Mouse (Mus musculus): Measurements from ENCODE around the gene Bcl7c. TPM values are rescaled to one million over a fixed set of nuclear protein-coding genes. Genes with fewer than 3 reads are reported as not detected.

The Bcl7c gene
- total and polyA plus RNA-seq, 3 experiments: 28.2 to 330 (median 38.7) TPM

DNA sequence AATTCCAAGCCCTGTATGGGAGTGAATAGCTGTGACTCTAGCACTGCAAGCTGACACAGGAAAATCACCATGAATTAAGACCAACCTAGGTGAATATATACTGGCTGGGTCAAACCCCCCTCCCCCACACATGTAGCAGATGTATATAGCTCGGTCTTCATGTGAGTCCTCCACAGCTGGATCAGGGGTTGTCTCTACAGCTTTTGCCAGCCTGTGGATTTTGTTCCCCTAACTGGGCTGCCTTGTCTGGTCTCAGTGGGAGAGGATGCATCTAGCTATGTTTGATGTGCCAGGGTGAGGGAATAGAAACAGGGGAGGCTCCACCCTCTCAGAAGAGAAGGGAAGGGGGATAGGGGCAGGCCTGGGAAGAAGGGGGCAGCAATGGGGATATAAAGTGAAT lies 92.4 kb downstream of the Bcl7c start:
- Histone ChIP-seq H3K4me1 (ENCODE audit: insufficient read depth, low read depth, low read length) (peaks cover 17% of the 10 kb centered on the region), H3K36me3 (replicated peaks) (peaks cover 18% of the 10 kb centered on the region), H3K4me3 (ENCODE audit: low read depth, low read length) (no peak overlapping the region), H3K27me3 (ENCODE audit: insufficient read depth, low read length) (peaks cover 9% of the 10 kb centered on the region; the same call in 1 of the 2 replicates), H3K9me3 (replicated peaks) (peaks cover 8% of the 10 kb centered on the region)
- no peak for ATAC-seq (ENCODE audit: extremely low read depth, insufficient number of reproducible peaks, low FRiP score, poor library complexity, severe bottlenecking)
- TF ChIP-seq POLR2AphosphoS5 (IDR thresholded peaks at IDR 0.05; ENCODE audit: insufficient replicate concordance, low read depth, low read length): no peak
- TF ChIP-seq CTCF (IDR thresholded peaks at IDR 0.05; ENCODE audit: low read depth, low read length): no peak
- no peak for TF ChIP-seq TAL1 (conservative IDR thresholded peaks at IDR 0.05; ENCODE audit: low read depth, low read length)
- no peak for TF ChIP-seq GATA2 (IDR thresholded peaks at IDR 0.05; ENCODE audit: borderline replicate concordance, low read depth, low read length)
- no peak for TF ChIP-seq GATA1 (IDR thresholded peaks at IDR 0.05; ENCODE audit: borderline replicate concordance, low read length)
- no peak for DNase-seq (ENCODE audit: low spot score)

DNA sequence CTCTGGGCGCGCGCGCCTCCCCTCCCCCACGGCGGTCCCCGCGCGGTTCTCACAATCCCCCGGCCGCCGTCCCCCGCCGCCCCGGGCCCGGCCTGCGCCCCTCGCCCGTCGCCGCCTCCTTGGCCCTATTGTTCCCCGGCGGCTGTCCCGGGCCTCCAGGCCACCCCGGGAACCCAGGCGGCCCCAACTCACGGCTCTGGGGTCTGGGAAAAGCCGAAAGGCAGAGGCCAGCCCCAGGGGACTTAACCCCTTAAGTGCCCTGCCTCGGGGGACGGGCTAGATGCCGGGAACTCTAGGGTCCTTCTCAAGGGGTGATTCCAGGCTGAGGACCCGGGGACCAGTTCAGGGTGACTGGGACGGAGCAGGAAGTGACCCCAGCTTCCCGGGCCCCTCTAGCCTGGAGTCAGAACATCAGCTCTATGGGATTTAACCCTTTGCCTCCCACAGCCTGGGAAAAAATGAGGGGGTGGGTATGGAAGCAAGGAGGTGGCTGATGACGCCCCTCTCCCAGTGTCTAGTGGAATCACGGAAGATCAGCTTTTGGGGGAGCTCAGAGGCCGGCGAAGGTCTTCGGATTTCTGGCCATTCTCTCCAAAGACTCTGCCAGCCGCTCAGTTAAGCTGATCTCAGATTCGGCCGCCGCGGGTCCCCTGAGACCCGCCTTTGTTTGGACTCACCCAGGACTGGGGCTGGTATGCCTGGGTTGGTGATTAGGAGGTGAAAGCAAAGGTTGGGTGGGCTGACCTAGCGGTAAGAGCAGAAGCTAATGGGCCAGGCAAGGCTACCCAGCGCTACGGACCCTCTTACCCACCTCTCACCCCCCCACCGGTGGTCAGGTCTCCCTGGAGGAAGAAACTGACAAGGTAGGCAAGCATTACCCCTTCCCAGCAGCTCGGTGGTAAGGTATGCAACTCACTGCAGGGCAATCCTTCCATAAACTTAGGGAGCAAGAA lies 93.6 kb downstream of the Bcl7c start, which contains the start of gene Zfp629:
Gene Zfp629, minus strand, starts transcription at position 907 of the 953 bp plus-strand sequence.
- H3K36me3 ChIP-seq (replicated peaks): peaks cover 30% of the 10 kb centered on the region
- H3K4me1 ChIP-seq (ENCODE audit: insufficient read depth, low read depth, low read length): peaks cover 17% of the 10 kb centered on the region
- H3K4me3 ChIP-seq (ENCODE audit: low read depth, low read length): peak within 1 kb of the TSS; percentile 71
- H3K9me3 ChIP-seq (replicated peaks): peaks cover 8% of the 10 kb centered on the region
- peaks cover 19% of the 10 kb centered on the region; the same call in 1 of the 2 replicates for H3K27me3 ChIP-seq (ENCODE audit: insufficient read depth, low read length)
- peak; percentile 54 for DNase-seq (ENCODE audit: low spot score)
- TF ChIP-seq CTCF (IDR thresholded peaks at IDR 0.05; ENCODE audit: low read depth, low read length) (no peak), POLR2AphosphoS5 (IDR thresholded peaks at IDR 0.05; ENCODE audit: insufficient replicate concordance, low read depth, low read length) (no peak), GATA1 (IDR thresholded peaks at IDR 0.05; ENCODE audit: borderline replicate concordance, low read length) (no peak), GATA2 (IDR thresholded peaks at IDR 0.05; ENCODE audit: borderline replicate concordance, low read depth, low read length) (no peak), TAL1 (conservative IDR thresholded peaks at IDR 0.05; ENCODE audit: low read depth, low read length) (no peak)
- no peak; the same call in none of the 2 replicates for ATAC-seq (ENCODE audit: extremely low read depth, insufficient number of reproducible peaks, low FRiP score, poor library complexity, severe bottlenecking)

DNA sequence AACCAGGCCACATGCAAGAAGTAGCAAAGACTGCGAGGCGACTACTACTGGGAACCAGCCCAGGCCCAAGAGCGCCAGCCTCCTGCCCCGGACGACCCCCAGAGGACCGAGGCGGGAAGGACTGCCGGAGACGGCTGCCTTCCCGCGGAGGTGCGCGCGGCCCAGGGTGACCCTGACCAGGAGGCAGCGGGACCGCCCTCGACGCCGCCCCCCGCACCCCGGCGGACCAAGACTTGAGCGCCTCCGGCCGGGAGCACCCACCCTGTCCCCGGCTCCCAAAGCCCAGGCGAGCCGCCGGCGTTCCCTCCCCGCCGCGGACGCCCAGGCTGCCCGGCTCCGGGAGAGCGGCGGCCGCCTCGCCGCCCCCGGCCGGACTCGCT lies 94.2 kb downstream of the Bcl7c start:
- peaks cover 19% of the 10 kb centered on the region; the same call in 1 of the 2 replicates for H3K27me3 ChIP-seq (ENCODE audit: insufficient read depth, low read length)
- H3K36me3 ChIP-seq (replicated peaks): peaks cover 35% of the 10 kb centered on the region
- no peak for TF ChIP-seq GATA2 (IDR thresholded peaks at IDR 0.05; ENCODE audit: borderline replicate concordance, low read depth, low read length)
- H3K4me1 ChIP-seq (ENCODE audit: insufficient read depth, low read depth, low read length): peaks cover 17% of the 10 kb centered on the region
- ATAC-seq (ENCODE audit: extremely low read depth, insufficient number of reproducible peaks, low FRiP score, poor library complexity, severe bottlenecking) (no peak), DNase-seq (ENCODE audit: low spot score) (peak; percentile 56)
- peak overlapping the region; percentile 71 for H3K4me3 ChIP-seq (ENCODE audit: low read depth, low read length)
- H3K9me3 ChIP-seq (replicated peaks): peaks cover 8% of the 10 kb centered on the region

DNA sequence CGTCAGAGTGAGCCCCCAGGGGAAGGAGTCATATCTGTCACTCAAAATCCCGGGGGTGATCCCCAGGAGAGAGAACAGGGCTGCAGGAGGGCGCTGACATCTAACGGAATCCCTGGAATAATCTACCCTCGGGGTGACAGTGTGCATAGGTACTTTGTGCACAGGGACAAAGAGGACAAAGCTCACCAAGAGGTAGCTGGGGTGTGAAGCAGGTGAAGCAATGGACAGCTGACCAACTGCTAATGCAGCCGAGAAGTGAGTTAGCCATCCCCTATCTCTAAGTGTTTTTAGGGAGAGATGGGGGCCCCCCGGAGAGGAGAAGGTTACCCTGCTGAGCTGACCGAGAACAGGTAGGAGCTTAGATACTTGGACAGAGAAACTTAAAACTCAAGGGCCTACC lies 94.6 kb downstream of the Bcl7c start:
- TF ChIP-seq GATA2 (IDR thresholded peaks at IDR 0.05; ENCODE audit: borderline replicate concordance, low read depth, low read length) (no peak), GATA1 (IDR thresholded peaks at IDR 0.05; ENCODE audit: borderline replicate concordance, low read length) (no peak), CTCF (IDR thresholded peaks at IDR 0.05; ENCODE audit: low read depth, low read length) (no peak), TAL1 (conservative IDR thresholded peaks at IDR 0.05; ENCODE audit: low read depth, low read length) (no peak), POLR2AphosphoS5 (IDR thresholded peaks at IDR 0.05; ENCODE audit: insufficient replicate concordance, low read depth, low read length) (no peak)
- Histone ChIP-seq H3K4me3 (ENCODE audit: low read depth, low read length) (peak overlapping the region; percentile 71), H3K9me3 (replicated peaks) (peaks cover 8% of the 10 kb centered on the region), H3K27me3 (ENCODE audit: insufficient read depth, low read length) (peaks cover 19% of the 10 kb centered on the region; the same call in 1 of the 2 replicates), H3K36me3 (replicated peaks) (peaks cover 39% of the 10 kb centered on the region), H3K4me1 (ENCODE audit: insufficient read depth, low read depth, low read length) (peaks cover 17% of the 10 kb centered on the region)
- DNase-seq (ENCODE audit: low spot score) (no peak), ATAC-seq (ENCODE audit: extremely low read depth, insufficient number of reproducible peaks, low FRiP score, poor library complexity, severe bottlenecking) (no peak)

DNA sequence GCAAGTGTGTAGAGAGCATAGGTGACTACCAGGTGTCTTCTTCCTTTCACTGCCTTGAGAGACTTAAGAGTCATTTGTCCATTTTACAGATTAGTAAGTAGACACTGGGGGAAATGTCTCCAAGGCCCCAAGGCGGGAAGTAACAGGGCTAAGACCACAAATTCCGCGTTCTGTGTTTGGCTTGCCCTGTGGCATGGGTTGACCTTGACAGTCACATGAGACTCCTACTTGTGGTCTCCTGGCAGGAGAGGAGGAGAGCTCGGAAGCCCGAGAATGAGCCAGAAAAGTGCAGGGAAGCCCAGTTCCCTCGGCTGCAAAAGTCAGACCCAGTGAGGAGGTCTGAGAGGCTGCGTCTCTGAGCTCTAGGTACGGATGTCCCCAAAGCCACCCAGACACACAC lies 95.2 kb downstream of the Bcl7c start:
- ATAC-seq (ENCODE audit: extremely low read depth, insufficient number of reproducible peaks, low FRiP score, poor library complexity, severe bottlenecking) (no peak), DNase-seq (ENCODE audit: low spot score) (no peak)
- Histone ChIP-seq H3K36me3 (replicated peaks) (peaks cover 45% of the 10 kb centered on the region), H3K4me3 (ENCODE audit: low read depth, low read length) (no peak overlapping the region), H3K27me3 (ENCODE audit: insufficient read depth, low read length) (peaks cover 21% of the 10 kb centered on the region; the same call in 1 of the 2 replicates), H3K9me3 (replicated peaks) (peaks cover 8% of the 10 kb centered on the region), H3K4me1 (ENCODE audit: insufficient read depth, low read depth, low read length) (peaks cover 17% of the 10 kb centered on the region)
- TF ChIP-seq GATA1 (IDR thresholded peaks at IDR 0.05; ENCODE audit: borderline replicate concordance, low read length) (no peak), GATA2 (IDR thresholded peaks at IDR 0.05; ENCODE audit: borderline replicate concordance, low read depth, low read length) (no peak), TAL1 (conservative IDR thresholded peaks at IDR 0.05; ENCODE audit: low read depth, low read length) (no peak), CTCF (IDR thresholded peaks at IDR 0.05; ENCODE audit: low read depth, low read length) (no peak), POLR2AphosphoS5 (IDR thresholded peaks at IDR 0.05; ENCODE audit: insufficient replicate concordance, low read depth, low read length) (no peak)

DNA sequence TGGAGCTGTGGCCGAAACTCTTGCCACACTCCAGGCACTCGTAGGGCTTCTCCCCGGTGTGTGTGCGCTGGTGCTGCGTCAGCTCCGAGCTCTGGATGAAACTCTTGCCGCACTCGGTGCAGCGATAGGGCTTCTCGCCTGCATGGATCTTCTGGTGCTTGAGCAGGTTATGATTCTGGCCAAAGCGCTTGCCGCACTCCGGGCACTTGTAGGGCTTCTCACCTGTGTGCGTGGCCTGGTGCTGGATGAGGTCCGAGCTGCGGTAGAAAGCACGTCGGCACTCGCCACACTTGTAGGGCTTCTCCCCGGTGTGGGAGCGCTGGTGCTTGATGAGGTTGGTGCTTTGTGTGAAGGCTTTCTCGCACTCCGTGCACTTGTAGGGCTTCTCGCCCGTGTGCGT lies 97.2 kb downstream of the Bcl7c start:
- Histone ChIP-seq H3K9me3 (replicated peaks) (peaks cover 8% of the 10 kb centered on the region), H3K27me3 (ENCODE audit: insufficient read depth, low read length) (peaks cover 24% of the 10 kb centered on the region; the same call in 1 of the 2 replicates), H3K36me3 (replicated peaks) (peaks cover 57% of the 10 kb centered on the region), H3K4me1 (ENCODE audit: insufficient read depth, low read depth, low read length) (peaks cover 17% of the 10 kb centered on the region), H3K4me3 (ENCODE audit: low read depth, low read length) (no peak overlapping the region)
- ATAC-seq (ENCODE audit: extremely low read depth, insufficient number of reproducible peaks, low FRiP score, poor library complexity, severe bottlenecking) (no peak), DNase-seq (ENCODE audit: low spot score) (no peak)
- no peak for TF ChIP-seq POLR2AphosphoS5 (IDR thresholded peaks at IDR 0.05; ENCODE audit: insufficient replicate concordance, low read depth, low read length)

Other genes starting within 250 kb of the Bcl7c start
Only the 20 nearest of the 27 such genes appear.
- 70.0 and 72.9 TPM in 2 replicates for gene Gm42715, start 189.3 kb downstream of the Bcl7c start, total RNA-seq (2014; fragmentation: Nextera tagmentation)
- 4.5 and 5.0 TPM in 2 replicates for gene Gm42715, start 189.3 kb downstream of the Bcl7c start, total RNA-seq (2017)
- 23.1 and 24.8 TPM in 2 replicates for gene Gm42715, start 189.3 kb downstream of the Bcl7c start, polyA plus RNA-seq (2012)
- gene Tmem265, start 147.5 kb downstream of the Bcl7c start, total RNA-seq (2014; fragmentation: Nextera tagmentation): not detected in 2 replicates
- gene Tmem265, start 147.5 kb downstream of the Bcl7c start, total RNA-seq (2017): 0.87 and 3.2 TPM in 2 replicates
- 1.5 and 2.5 TPM in 2 replicates for gene Tmem265, start 147.5 kb downstream of the Bcl7c start, polyA plus RNA-seq (2012)
- 68.9 and 87.3 TPM in 2 replicates for gene Phkg2, start 135.6 kb downstream of the Bcl7c start, total RNA-seq (2014; fragmentation: Nextera tagmentation)
- 42.3 and 47.8 TPM in 2 replicates for gene Phkg2, start 135.6 kb downstream of the Bcl7c start, total RNA-seq (2017)
- 37.5 and 50.8 TPM in 2 replicates for gene Phkg2, start 135.6 kb downstream of the Bcl7c start, polyA plus RNA-seq (2012)
- 3.2 and 9.3 TPM in 2 replicates for gene Ccdc189, start 120.3 kb downstream of the Bcl7c start, total RNA-seq (2014; fragmentation: Nextera tagmentation)
- 4.0 and 5.6 TPM in 2 replicates for gene Ccdc189, start 120.3 kb downstream of the Bcl7c start, total RNA-seq (2017)
- gene Ccdc189, start 120.3 kb downstream of the Bcl7c start, polyA plus RNA-seq (2012): 2.5 and 3.9 TPM in 2 replicates
- 38.2 and 52.2 TPM in 2 replicates for gene Rnf40, start 120.2 kb downstream of the Bcl7c start, total RNA-seq (2014; fragmentation: Nextera tagmentation)
- gene Rnf40, start 120.2 kb downstream of the Bcl7c start, total RNA-seq (2017): 48.7 and 50.3 TPM in 2 replicates
- gene Rnf40, start 120.2 kb downstream of the Bcl7c start, polyA plus RNA-seq (2012): 47.9 and 55.8 TPM in 2 replicates
- 11.3 and 11.8 TPM in 2 replicates for gene Zfp629, start 93.1 kb downstream of the Bcl7c start, total RNA-seq (2014; fragmentation: Nextera tagmentation)
- 8.7 and 9.0 TPM in 2 replicates for gene Zfp629, start 93.1 kb downstream of the Bcl7c start, total RNA-seq (2017)
- 23.2 and 24.3 TPM in 2 replicates for gene Zfp629, start 93.1 kb downstream of the Bcl7c start, polyA plus RNA-seq (2012)
- gene Ctf1, start 3.8 kb upstream of the Bcl7c start, total RNA-seq (2014; fragmentation: Nextera tagmentation): 5.3 and 9.6 TPM in 2 replicates
- 0.41 and 2.3 TPM in 2 replicates for gene Ctf1, start 3.8 kb upstream of the Bcl7c start, total RNA-seq (2017)
- 1.7 and 2.2 TPM in 2 replicates for gene Ctf1, start 3.8 kb upstream of the Bcl7c start, polyA plus RNA-seq (2012)
- gene Ctf2, start 23.2 kb upstream of the Bcl7c start, total RNA-seq (2014; fragmentation: Nextera tagmentation): not detected in 2 replicates
- gene Ctf2, start 23.2 kb upstream of the Bcl7c start, total RNA-seq (2017): 0.16 TPM in 1 of 2 replicates, not detected in the other
- gene Ctf2, start 23.2 kb upstream of the Bcl7c start, polyA plus RNA-seq (2012): not detected in 2 replicates
- gene Fbxl19, start 35.6 kb upstream of the Bcl7c start, total RNA-seq (2014; fragmentation: Nextera tagmentation): 6.4 and 6.9 TPM in 2 replicates
- gene Fbxl19, start 35.6 kb upstream of the Bcl7c start, total RNA-seq (2017): 15.1 and 18.8 TPM in 2 replicates
- 54.4 and 58.5 TPM in 2 replicates for gene Fbxl19, start 35.6 kb upstream of the Bcl7c start, polyA plus RNA-seq (2012)
- 27.4 and 27.7 TPM in 2 replicates for gene Orai3, start 60.9 kb upstream of the Bcl7c start, total RNA-seq (2014; fragmentation: Nextera tagmentation)
- gene Orai3, start 60.9 kb upstream of the Bcl7c start, total RNA-seq (2017): 47.1 and 53.8 TPM in 2 replicates
- gene Orai3, start 60.9 kb upstream of the Bcl7c start, polyA plus RNA-seq (2012): 30.2 and 43.1 TPM in 2 replicates
- 104 and 115 TPM in 2 replicates for gene Setd1a, start 67.7 kb upstream of the Bcl7c start, total RNA-seq (2014; fragmentation: Nextera tagmentation)
- gene Setd1a, start 67.7 kb upstream of the Bcl7c start, total RNA-seq (2017): 9.1 and 10.0 TPM in 2 replicates
- 103 and 118 TPM in 2 replicates for gene Setd1a, start 67.7 kb upstream of the Bcl7c start, polyA plus RNA-seq (2012)
- gene Gm49388, start 76.7 kb upstream of the Bcl7c start, total RNA-seq (2014; fragmentation: Nextera tagmentation): 4.7 and 8.4 TPM in 2 replicates
- 0.23 TPM in 1 of 2 replicates, not detected in the other for gene Gm49388, start 76.7 kb upstream of the Bcl7c start, total RNA-seq (2017)
- 0.12 and 1.1 TPM in 2 replicates for gene Gm49388, start 76.7 kb upstream of the Bcl7c start, polyA plus RNA-seq (2012)
- gene Hsd3b7, start 91.7 kb upstream of the Bcl7c start, total RNA-seq (2014; fragmentation: Nextera tagmentation): 11.2 and 17.2 TPM in 2 replicates
- gene Hsd3b7, start 91.7 kb upstream of the Bcl7c start, total RNA-seq (2017): 42.3 and 52.1 TPM in 2 replicates
- 10.6 and 19.7 TPM in 2 replicates for gene Hsd3b7, start 91.7 kb upstream of the Bcl7c start, polyA plus RNA-seq (2012)
- 26.9 and 36.0 TPM in 2 replicates for gene Stx4a, start 115.4 kb upstream of the Bcl7c start, total RNA-seq (2014; fragmentation: Nextera tagmentation)
- gene Stx4a, start 115.4 kb upstream of the Bcl7c start, total RNA-seq (2017): 46.1 and 55.7 TPM in 2 replicates
- gene Stx4a, start 115.4 kb upstream of the Bcl7c start, polyA plus RNA-seq (2012): 64.9 and 69.9 TPM in 2 replicates
- 0.15 and 0.24 TPM in 2 replicates for gene Stx1b, start 115.6 kb upstream of the Bcl7c start, total RNA-seq (2014; fragmentation: Nextera tagmentation)
- 0.06 and 0.16 TPM in 2 replicates for gene Stx1b, start 115.6 kb upstream of the Bcl7c start, total RNA-seq (2017)
- gene Stx1b, start 115.6 kb upstream of the Bcl7c start, polyA plus RNA-seq (2012): 0.02 and 0.10 TPM in 2 replicates
- 46.8 and 58.5 TPM in 2 replicates for gene Zfp646, start 167.3 kb upstream of the Bcl7c start, total RNA-seq (2014; fragmentation: Nextera tagmentation)
- gene Zfp646, start 167.3 kb upstream of the Bcl7c start, total RNA-seq (2017): 42.1 and 45.0 TPM in 2 replicates
- 27.9 and 36.7 TPM in 2 replicates for gene Zfp646, start 167.3 kb upstream of the Bcl7c start, polyA plus RNA-seq (2012)
- 9.2 and 14.9 TPM in 2 replicates for gene Zfp668, start 167.9 kb upstream of the Bcl7c start, total RNA-seq (2014; fragmentation: Nextera tagmentation)
- gene Zfp668, start 167.9 kb upstream of the Bcl7c start, total RNA-seq (2017): 4.2 and 5.7 TPM in 2 replicates
- gene Zfp668, start 167.9 kb upstream of the Bcl7c start, polyA plus RNA-seq (2012): 33.9 and 39.5 TPM in 2 replicates
- 0.58 TPM in 1 of 2 replicates, not detected in the other for gene Prss53, start 182.0 kb upstream of the Bcl7c start, total RNA-seq (2014; fragmentation: Nextera tagmentation)
- 0.29 and 0.38 TPM in 2 replicates for gene Prss53, start 182.0 kb upstream of the Bcl7c start, total RNA-seq (2017)
- gene Prss53, start 182.0 kb upstream of the Bcl7c start, polyA plus RNA-seq (2012): 0.76 and 0.80 TPM in 2 replicates
- gene Gm21974, start 186.5 kb upstream of the Bcl7c start, total RNA-seq (2014; fragmentation: Nextera tagmentation): not detected in 2 replicates
- not detected in 2 replicates for gene Gm21974, start 186.5 kb upstream of the Bcl7c start, total RNA-seq (2017)
- not detected in 2 replicates for gene Gm21974, start 186.5 kb upstream of the Bcl7c start, polyA plus RNA-seq (2012)
- gene Vkorc1, start 186.7 kb upstream of the Bcl7c start, total RNA-seq (2014; fragmentation: Nextera tagmentation): 53.0 and 68.8 TPM in 2 replicates
- gene Vkorc1, start 186.7 kb upstream of the Bcl7c start, total RNA-seq (2017): 8.9 and 11.0 TPM in 2 replicates
- 12.6 and 16.7 TPM in 2 replicates for gene Vkorc1, start 186.7 kb upstream of the Bcl7c start, polyA plus RNA-seq (2012)